Comparison of ENCODE assay signal across 9 mouse cellular contexts in the genomic region with DNA sequence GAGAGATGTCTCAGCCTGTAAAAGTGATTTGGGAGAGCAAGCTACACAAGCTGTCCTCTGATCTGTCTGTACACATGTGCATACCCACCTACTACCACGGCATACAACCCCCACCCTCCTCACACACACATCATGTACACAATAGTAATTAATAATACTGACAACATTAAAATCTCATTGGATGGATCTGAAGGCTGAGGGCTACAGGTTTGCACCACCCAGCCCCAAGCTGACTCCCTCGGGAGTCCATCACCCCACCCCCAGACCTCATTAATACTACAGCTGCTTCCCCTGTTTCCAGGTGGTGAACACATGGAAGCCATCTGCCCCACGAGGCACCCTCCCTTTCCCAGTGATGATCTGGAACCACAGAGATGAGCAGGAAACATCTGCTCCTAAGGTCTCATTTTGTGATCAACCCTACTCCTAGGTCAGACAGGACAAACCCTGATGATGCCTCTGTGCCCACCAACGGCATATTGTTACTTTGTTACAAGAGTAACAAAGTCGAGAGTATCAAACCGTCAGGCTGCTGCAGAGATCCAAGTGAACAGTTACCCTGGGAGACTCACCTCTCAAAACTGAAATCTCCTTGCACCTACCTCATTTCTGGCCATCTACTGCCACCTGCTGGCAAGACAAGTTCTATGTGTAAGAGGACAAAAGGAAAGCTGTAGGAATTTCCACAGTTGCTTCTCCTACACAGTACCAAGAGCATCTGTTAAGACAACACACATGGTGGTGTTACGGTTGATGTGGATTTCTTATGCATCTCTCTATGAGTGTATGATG.
A peak's percentile ranks its signal among the peaks of the same experiment; 100 is the strongest.
DNase-seq lines count a peak whose midpoint lies in the region; ATAC-seq and TF ChIP-seq lines count a peak whose summit lies in the region.
"Had no signal": no experiment of that assay in that cellular context is flagged by ENCODE, and none has a peak within 500 bp of the region (broad histone marks: within the 10 kb centered on the region; RNA-seq: fewer than 3 reads in every experiment).

No protein-coding gene starts in this region.

- no peaks in the 10 kb centered on the region for H3K79me2 ChIP-seq in MEL (ENCODE audit: control insufficient read depth, insufficient read depth, low read length, poor library complexity)

- TF ChIP-seq POLR2A in MEL (IDR thresholded peaks at IDR 0.05; ENCODE audit: control insufficient read depth in 1 of 2, insufficient read depth in 1 of 2, low read depth in 1 of 2, low read length in 2 of 2, poor library complexity in 1 of 2) = no peak

- 30% methylated on average over 7 of the region's 7 CpGs for WGBS in forebrain, embryonic 15.5 days
- WGBS in hindbrain, embryonic 12.5 days = 28% methylated on average over 7 of the region's 7 CpGs

- H3K36me3 ChIP-seq in MEL (ENCODE audit: control insufficient read depth in 1 of 2, insufficient read depth in 2 of 2, low read length in 2 of 2) = no peaks in the 10 kb centered on the region
- H3K36me3 ChIP-seq in forebrain, embryonic 15.5 days = no peaks in the 10 kb centered on the region
- H3K36me3 ChIP-seq in hindbrain, embryonic 12.5 days = no peaks in the 10 kb centered on the region
- H3K36me3 ChIP-seq: liver, embryonic 15.5 days had no signal

- no peak overlapping the region for H3K4me2 ChIP-seq in forebrain, embryonic 15.5 days (replicated peaks)
- H3K4me2 ChIP-seq in hindbrain, embryonic 12.5 days (replicated peaks) = no peak overlapping the region
- H3K4me2 ChIP-seq: liver, embryonic 15.5 days had no signal

- peak; percentile 54 to 82 (median 65) for TF ChIP-seq CTCF in MEL (IDR thresholded peaks at IDR 0.05 in 2 of 3, conservative IDR thresholded peaks at IDR 0.05 in 1 of 3; ENCODE audit: control insufficient read depth in 1 of 3, insufficient read depth in 1 of 3, low read depth in 2 of 3, low read length in 3 of 3, poor library complexity in 1 of 3, severe bottlenecking in 1 of 3)

- no peak overlapping the region for H3K9ac ChIP-seq in MEL (ENCODE audit: control insufficient read depth, low read depth, low read length, poor library complexity, severe bottlenecking)
- no peak overlapping the region for H3K9ac ChIP-seq in forebrain, embryonic 15.5 days (replicated peaks)
- no peak overlapping the region for H3K9ac ChIP-seq in hindbrain, embryonic 12.5 days
- H3K9ac ChIP-seq: liver, embryonic 15.5 days had no signal

- no peak overlapping the region for H3K4me3 ChIP-seq in MEL (ENCODE audit: control insufficient read depth in 1 of 2, insufficient read depth in 1 of 2, low read depth in 2 of 2, low read length in 2 of 2)
- H3K4me3 ChIP-seq in forebrain, embryonic 15.5 days = no peak overlapping the region
- H3K4me3 ChIP-seq in hindbrain, embryonic 12.5 days = no peak overlapping the region
- H3K4me3 ChIP-seq: liver, embryonic 15.5 days had no signal

- no peaks in the 10 kb centered on the region for H3K9me3 ChIP-seq in MEL (replicated peaks; ENCODE audit: insufficient read depth, low read length)
- H3K9me3 ChIP-seq in forebrain, embryonic 15.5 days = no peaks in the 10 kb centered on the region
- no peaks in the 10 kb centered on the region for H3K9me3 ChIP-seq in hindbrain, embryonic 12.5 days (replicated peaks)
- H3K9me3 ChIP-seq: liver, embryonic 15.5 days had no signal

- peak; percentile 78 for DNase-seq in MEL (ENCODE audit: low read depth, low spot score)
- DNase-seq in layer of hippocampus, adult 9-11 months = peak; percentile 79
- peak; percentile 87 for DNase-seq in lung, postnatal 14 days
- DNase-seq in right cerebral cortex, adult 2 months (ENCODE audit: low spot score in 2 of 2) = peak; percentile 92 to 95
- peak; percentile 43 to 81 for DNase-seq in urinary bladder, postnatal 4 days (ENCODE audit: low spot score in 2 of 2)

- H3K4me1 ChIP-seq in MEL (ENCODE audit: control insufficient read depth in 1 of 2, insufficient read depth in 2 of 2, low read length in 2 of 2) = no peaks in the 10 kb centered on the region
- no peaks in the 10 kb centered on the region for H3K4me1 ChIP-seq in forebrain, embryonic 15.5 days
- H3K4me1 ChIP-seq in hindbrain, embryonic 12.5 days = no peaks in the 10 kb centered on the region
- H3K4me1 ChIP-seq: liver, embryonic 15.5 days had no signal

- no peaks in the 10 kb centered on the region for H3K27me3 ChIP-seq in MEL (ENCODE audit: control insufficient read depth in 1 of 2, insufficient read depth in 2 of 2, low read length in 2 of 2)
- H3K27me3 ChIP-seq in forebrain, embryonic 15.5 days = no peaks in the 10 kb centered on the region
- H3K27me3 ChIP-seq in hindbrain, embryonic 12.5 days = no peaks in the 10 kb centered on the region
- H3K27me3 ChIP-seq: liver, embryonic 15.5 days had no signal

- TF ChIP-seq RAD21 in MEL (IDR thresholded peaks at IDR 0.05; ENCODE audit: low read depth, low read length) = peak; percentile 92

- ATAC-seq in cerebellum, adult (ENCODE audit: insufficient number of reproducible peaks, low FRiP score, low TSS enrichment) = peak; percentile 78
- ATAC-seq in forebrain, embryonic 15.5 days (replicated peaks) = peak; percentile 88
- peak; percentile 81 for ATAC-seq in hindbrain, embryonic 12.5 days (ENCODE audit: low FRiP score)

- no peak for TF ChIP-seq EP300 in MEL (IDR thresholded peaks at IDR 0.05; ENCODE audit: low read depth in 1 of 2, low read length in 2 of 2)

- no peak overlapping the region for H3K27ac ChIP-seq in MEL (ENCODE audit: control insufficient read depth, low read depth, low read length)
- H3K27ac ChIP-seq in forebrain, embryonic 15.5 days (replicated peaks) = no peak overlapping the region
- H3K27ac ChIP-seq in hindbrain, embryonic 12.5 days = no peak overlapping the region
- H3K27ac ChIP-seq: liver, embryonic 15.5 days had no signal

TF ChIP-seq in MEL, 35 proteins besides CTCF, POLR2A, EP300 and RAD21:
- TF ChIP-seq POLR2AphosphoS5 (IDR thresholded peaks at IDR 0.05; ENCODE audit: borderline replicate concordance, low read depth, low read length) (no peak), ZC3H11A (IDR thresholded peaks at IDR 0.05; ENCODE audit: low read depth, low read length) (peak; percentile 78), SMC3 (IDR thresholded peaks at IDR 0.05; ENCODE audit: low read depth, low read length) (peak; percentile 79), UBTF (IDR thresholded peaks at IDR 0.05; ENCODE audit: borderline replicate concordance, insufficient read depth, low read depth, low read length) (no peak), POLR2AphosphoS2 (IDR thresholded peaks at IDR 0.05; ENCODE audit: low read length) (no peak)
